Mouse (Mus musculus): Measurements from ENCODE around the gene Iqub. TPM values are rescaled to one million over a fixed set of nuclear protein-coding genes. Genes with fewer than 3 reads are reported as not detected.

Iqub gene
- polyA plus RNA-seq, 1 experiment from 2014 or later = not detected

GRCm38 (mm10) chr6:24542393-24542792, 27.5 kb upstream of the Iqub start:
- H3K27me3 ChIP-seq (replicated peaks; ENCODE audit: control insufficient read depth, insufficient read depth, low read length) = no peaks in the 10 kb centered on the region
- no peak overlapping the region for H3K4me2 ChIP-seq (ENCODE audit: low read length)
- H3K9me3 ChIP-seq (ENCODE audit: control insufficient read depth, low read length) = no peaks in the 10 kb centered on the region
- DNase-seq (ENCODE audit: low spot score) (no peak), ATAC-seq (replicated peaks; ENCODE audit: low FRiP score, low TSS enrichment, low read depth) (no peak)
- no peak overlapping the region for H3K4me3 ChIP-seq (ENCODE audit: low read depth, low read length)
- H3K27ac ChIP-seq (ENCODE audit: low read depth) = no peak overlapping the region
- H3K9ac ChIP-seq (ENCODE audit: low read length) = no peak overlapping the region
- H3K4me1 ChIP-seq (replicated peaks; ENCODE audit: control insufficient read depth, insufficient read depth, low read length) = no peaks in the 10 kb centered on the region
- H3K36me3 ChIP-seq (ENCODE audit: control insufficient read depth, insufficient read depth, low read length) = no peaks in the 10 kb centered on the region

- no peaks in the 10 kb centered on the region for H3K4me1 ChIP-seq (replicated peaks; ENCODE audit: control insufficient read depth, insufficient read depth, low read length)
- ATAC-seq (replicated peaks; ENCODE audit: low FRiP score, low TSS enrichment, low read depth) (no peak), DNase-seq (ENCODE audit: low spot score) (no peak)
- H3K9ac ChIP-seq (ENCODE audit: low read length) = no peak overlapping the region
- no peak overlapping the region for H3K27ac ChIP-seq (ENCODE audit: low read depth)
- no peak overlapping the region for H3K4me2 ChIP-seq (ENCODE audit: low read length)
- H3K9me3 ChIP-seq (ENCODE audit: control insufficient read depth, low read length) = no peaks in the 10 kb centered on the region
- no peaks in the 10 kb centered on the region for H3K36me3 ChIP-seq (ENCODE audit: control insufficient read depth, insufficient read depth, low read length)
- no peaks in the 10 kb centered on the region for H3K27me3 ChIP-seq (replicated peaks; ENCODE audit: control insufficient read depth, insufficient read depth, low read length)
- H3K4me3 ChIP-seq (ENCODE audit: low read depth, low read length) = no peak overlapping the region
- 73% methylated on average over 4 of the region's 4 CpGs for WGBS
Observed at GRCm38 (mm10) chr6:24540106-24540505, 25.2 kb upstream of the Iqub start.

- no peak overlapping the region for H3K9ac ChIP-seq (ENCODE audit: low read length)
- no peak overlapping the region for H3K27ac ChIP-seq (ENCODE audit: low read depth)
- H3K4me3 ChIP-seq (ENCODE audit: low read depth, low read length) = no peak overlapping the region
- no peaks in the 10 kb centered on the region for H3K4me1 ChIP-seq (replicated peaks; ENCODE audit: control insufficient read depth, insufficient read depth, low read length)
- H3K9me3 ChIP-seq (ENCODE audit: control insufficient read depth, low read length) = no peaks in the 10 kb centered on the region
- no peaks in the 10 kb centered on the region for H3K36me3 ChIP-seq (ENCODE audit: control insufficient read depth, insufficient read depth, low read length)
- no peak overlapping the region for H3K4me2 ChIP-seq (ENCODE audit: low read length)
- ATAC-seq (replicated peaks; ENCODE audit: low FRiP score, low TSS enrichment, low read depth) (no peak), DNase-seq (ENCODE audit: low spot score) (no peak)
- WGBS = 86% methylated on average over 3 of the region's 3 CpGs
- no peaks in the 10 kb centered on the region for H3K27me3 ChIP-seq (replicated peaks; ENCODE audit: control insufficient read depth, insufficient read depth, low read length)
Observed at GRCm38 (mm10) chr6:24538435-24538834, 23.6 kb upstream of the Iqub start.

DNA sequence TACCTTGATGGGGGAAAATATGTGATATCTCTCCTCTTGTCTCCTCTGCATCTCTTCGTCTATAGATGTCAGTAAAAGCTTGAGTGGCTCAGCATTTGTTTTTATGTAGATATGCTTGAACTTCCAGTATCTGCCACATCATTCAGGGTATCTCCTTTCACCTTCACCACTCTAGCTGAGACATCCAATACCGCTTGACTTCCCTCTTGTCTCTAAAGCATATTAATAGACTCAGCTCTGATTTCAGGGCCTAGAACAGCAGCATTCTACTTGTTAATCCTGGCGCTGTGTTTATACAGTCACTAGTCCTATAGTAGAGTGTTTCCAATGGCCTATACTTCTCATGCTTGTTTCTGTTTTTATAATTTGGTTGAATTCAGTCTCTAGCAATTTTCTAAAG, 17.9 kb upstream of the Iqub start:
- Histone ChIP-seq H3K9ac (ENCODE audit: low read length) (no peak overlapping the region), H3K36me3 (ENCODE audit: control insufficient read depth, insufficient read depth, low read length) (no peaks in the 10 kb centered on the region), H3K4me2 (ENCODE audit: low read length) (no peak overlapping the region), H3K9me3 (ENCODE audit: control insufficient read depth, low read length) (no peaks in the 10 kb centered on the region), H3K4me1 (replicated peaks; ENCODE audit: control insufficient read depth, insufficient read depth, low read length) (0 out of 2 replicates have a peak, but pooled peaks cover 11% of the 10 kb centered on the region), H3K4me3 (ENCODE audit: low read depth, low read length) (no peak overlapping the region), H3K27me3 (replicated peaks; ENCODE audit: control insufficient read depth, insufficient read depth, low read length) (no peaks in the 10 kb centered on the region), H3K27ac (ENCODE audit: low read depth) (no peak overlapping the region)
- 90% methylated on average over 3 of the region's 3 CpGs for WGBS
- DNase-seq (ENCODE audit: low spot score) (no peak), ATAC-seq (replicated peaks; ENCODE audit: low FRiP score, low TSS enrichment, low read depth) (no peak)

GRCm38 (mm10) chr6:24530711-24531420, 16.0 kb upstream of the Iqub start:
- Histone ChIP-seq H3K9ac (ENCODE audit: low read length) (no peak overlapping the region), H3K36me3 (ENCODE audit: control insufficient read depth, insufficient read depth, low read length) (no peaks in the 10 kb centered on the region), H3K27ac (ENCODE audit: low read depth) (no peak overlapping the region), H3K27me3 (replicated peaks; ENCODE audit: control insufficient read depth, insufficient read depth, low read length) (no peaks in the 10 kb centered on the region), H3K4me1 (replicated peaks; ENCODE audit: control insufficient read depth, insufficient read depth, low read length) (peaks cover 19% of the 10 kb centered on the region; the same call in 1 of the 2 replicates), H3K4me3 (ENCODE audit: low read depth, low read length) (peak overlapping the region; percentile 18; the same call in 1 of the 2 replicates), H3K9me3 (ENCODE audit: control insufficient read depth, low read length) (no peaks in the 10 kb centered on the region), H3K4me2 (ENCODE audit: low read length) (peak overlapping the region; percentile 41)
- ATAC-seq (replicated peaks; ENCODE audit: low FRiP score, low TSS enrichment, low read depth) (no peak), DNase-seq (ENCODE audit: low spot score) (no peak)
- WGBS = 50% methylated on average over 11 of the region's 11 CpGs

GRCm38 (mm10) chr6:24530166-24530565, 15.3 kb upstream of the Iqub start:
- ATAC-seq (replicated peaks; ENCODE audit: low FRiP score, low TSS enrichment, low read depth) (no peak), DNase-seq (ENCODE audit: low spot score) (no peak)
- Histone ChIP-seq H3K27me3 (replicated peaks; ENCODE audit: control insufficient read depth, insufficient read depth, low read length) (no peaks in the 10 kb centered on the region), H3K9ac (ENCODE audit: low read length) (no peak overlapping the region), H3K9me3 (ENCODE audit: control insufficient read depth, low read length) (no peaks in the 10 kb centered on the region), H3K4me2 (ENCODE audit: low read length) (peak overlapping the region; percentile 41), H3K36me3 (ENCODE audit: control insufficient read depth, insufficient read depth, low read length) (no peaks in the 10 kb centered on the region; the same call in 1 of the 2 replicates), H3K4me3 (ENCODE audit: low read depth, low read length) (peak overlapping the region; percentile 18; the same call in 1 of the 2 replicates), H3K27ac (ENCODE audit: low read depth) (no peak overlapping the region), H3K4me1 (replicated peaks; ENCODE audit: control insufficient read depth, insufficient read depth, low read length) (peaks cover 19% of the 10 kb centered on the region; the same call in 1 of the 2 replicates)
- 23% methylated on average over 4 of the region's 4 CpGs for WGBS

DNA sequence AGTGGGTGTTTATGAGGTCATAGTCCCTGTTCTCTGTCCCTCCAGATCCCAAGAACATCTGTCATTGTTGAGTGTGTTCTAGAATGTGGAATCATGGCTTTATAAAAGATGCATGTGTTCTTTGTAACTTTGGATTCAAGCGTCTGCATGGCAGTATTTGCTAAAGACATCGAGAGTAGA, 13.1 kb upstream of the Iqub start, which contains the start of gene Asb15:
Asb15 (plus strand) TSS at position 81 of the 180 bp plus-strand sequence.
- Histone ChIP-seq H3K27ac (ENCODE audit: low read depth) (peak within 1 kb of the TSS; percentile 54; the same call in 1 of the 2 replicates), H3K27me3 (replicated peaks; ENCODE audit: control insufficient read depth, insufficient read depth, low read length) (no peaks in the 10 kb centered on the region)

DNA sequence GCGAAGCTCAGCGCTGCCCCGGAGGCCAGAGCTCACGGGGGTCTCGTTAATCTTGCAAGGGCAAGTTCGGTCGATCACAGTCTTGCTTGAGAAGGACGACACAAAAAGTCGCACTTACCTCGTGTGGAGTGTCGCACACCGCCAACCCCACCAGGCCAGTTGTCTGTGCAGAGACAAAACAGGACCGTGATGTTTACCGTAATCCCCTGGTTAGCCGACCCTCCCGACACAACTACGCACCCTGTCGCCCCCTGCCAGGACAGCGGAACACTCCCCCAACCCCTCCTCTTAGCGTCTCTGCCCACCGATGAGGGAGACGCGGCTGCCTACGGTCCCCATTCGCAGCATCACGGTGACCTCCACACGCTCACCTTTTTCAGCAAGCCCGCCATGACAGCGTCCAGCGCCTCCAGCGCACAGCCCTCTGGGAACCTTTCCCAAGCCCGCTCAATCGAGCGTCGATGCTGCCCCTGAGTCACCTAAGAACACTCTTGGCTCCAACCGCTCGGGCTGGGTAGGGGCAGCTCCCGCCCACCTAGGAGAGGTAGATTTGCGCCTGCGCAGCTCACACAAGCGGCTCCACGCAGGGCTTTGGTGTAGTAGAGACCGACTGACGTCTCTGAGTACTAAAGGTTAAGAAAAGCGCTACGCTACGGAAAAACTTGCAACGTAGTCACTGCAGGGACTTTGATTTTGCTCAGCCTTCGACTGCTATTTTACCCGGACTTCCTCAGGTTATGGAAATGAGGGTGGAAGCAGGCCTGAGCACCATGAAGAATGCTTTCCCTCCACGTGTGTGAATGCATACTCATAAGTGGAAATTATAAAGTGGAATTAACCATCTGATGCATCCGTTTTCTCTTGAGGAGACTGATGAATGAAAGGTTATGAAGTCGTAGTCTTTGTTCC, 12.5 kb upstream of the Iqub start, which contains the start of gene Ndufa5:
Ndufa5 (minus strand) TSS at position 859 of the 909 bp plus-strand sequence.
- Histone ChIP-seq H3K36me3 (ENCODE audit: control insufficient read depth, insufficient read depth, low read length) (peaks cover 15% of the 10 kb centered on the region; the same call in 1 of the 2 replicates), H3K4me3 (ENCODE audit: low read depth, low read length) (peak within 1 kb of the TSS; percentile 95), H3K4me1 (replicated peaks; ENCODE audit: control insufficient read depth, insufficient read depth, low read length) (peaks cover 19% of the 10 kb centered on the region; the same call in 1 of the 2 replicates), H3K27me3 (replicated peaks; ENCODE audit: control insufficient read depth, insufficient read depth, low read length) (no peaks in the 10 kb centered on the region), H3K27ac (ENCODE audit: low read depth) (peak within 1 kb of the TSS; percentile 54; the same call in 1 of the 2 replicates), H3K9ac (ENCODE audit: low read length) (peak within 1 kb of the TSS; percentile 71), H3K9me3 (ENCODE audit: control insufficient read depth, low read length) (no peaks in the 10 kb centered on the region), H3K4me2 (ENCODE audit: low read length) (peak within 1 kb of the TSS; percentile 61)
- ATAC-seq (replicated peaks; ENCODE audit: low FRiP score, low TSS enrichment, low read depth) (peak; percentile 97), DNase-seq (ENCODE audit: low spot score) (peak; percentile 89)
- WGBS = under 1% methylated on average over 53 of the region's 53 CpGs

More for the DNA sequence above, 13.1 kb upstream of the Iqub start, which contains the start of gene Asb15:
- H3K4me1 ChIP-seq (replicated peaks; ENCODE audit: control insufficient read depth, insufficient read depth, low read length) = peaks cover 19% of the 10 kb centered on the region; the same call in 1 of the 2 replicates
- H3K9ac ChIP-seq (ENCODE audit: low read length) = peak within 1 kb of the TSS; percentile 71
- ATAC-seq (replicated peaks; ENCODE audit: low FRiP score, low TSS enrichment, low read depth) (no peak), DNase-seq (ENCODE audit: low spot score) (no peak)
- peak within 1 kb of the TSS; percentile 95 for H3K4me3 ChIP-seq (ENCODE audit: low read depth, low read length)
- 46% methylated on average over 2 of the region's 2 CpGs for WGBS
- no peaks in the 10 kb centered on the region for H3K9me3 ChIP-seq (ENCODE audit: control insufficient read depth, low read length)
- H3K36me3 ChIP-seq (ENCODE audit: control insufficient read depth, insufficient read depth, low read length) = peaks cover 13% of the 10 kb centered on the region; the same call in 1 of the 2 replicates
- H3K4me2 ChIP-seq (ENCODE audit: low read length) = peak within 1 kb of the TSS; percentile 61

Measured in intestine, embryonic 14.5 days (tissue).